Mouse (Mus musculus) left cerebral cortex, postnatal 25 days (tissue): Measurements from ENCODE around the gene Zfp622. TPM values are rescaled to one million over a fixed set of nuclear protein-coding genes. Genes with fewer than 3 reads are reported as not detected.

Experiments used
- microRNA-seq, 2 experiments: library from miRNA; unstranded; fragments of <30 nt; microRNA quantifications; one replicate each; pipeline ENCODE4 v1.2.0; 2022
- total RNA-seq, 2 experiments: library from RNA; stranded (reverse); gene quantifications; 2 replicates each; pipeline ENCODE4 v1.2.3; 2021

Gene Zfp622
- total RNA-seq, 2 experiments from 2014 or later: 42.5 to 42.6 TPM

Small RNA genes lying within 50 kb of the gene (microRNA-seq; reads per million reads assigned to microRNA genes)
- 0 to 0.25 reads per million in 2 experiments for gene Mir7212

Other genes with a start within 250 kb of the Zfp622 start
- gene Retreg1, start 141.2 kb upstream of the Zfp622 start, total RNA-seq: 10 to 100 TPM; 34.1 to 34.3 TPM